Mouse (Mus musculus) ES-E14 (cell line): Measurements from ENCODE around the gene Mpp3.

Experiments used
- CHD2 ChIP-seq: IDR thresholded peaks from 2 replicates; pipeline ENCODE4 v1.6.1; 2014; ENCODE audit warnings: mild to moderate bottlenecking, low read depth, low read length, inconsistent platforms
- MAFK ChIP-seq: IDR thresholded peaks from 2 replicates; pipeline ENCODE4 v1.6.1; 2014; ENCODE audit warnings: mild to moderate bottlenecking, low read depth, low read length, inconsistent platforms; ENCODE audit not compliant: insufficient read depth
- ZC3H11A ChIP-seq: IDR thresholded peaks from 2 replicates; pipeline ENCODE4 v1.6.1; 2012; ENCODE audit warnings: low read depth, mild to moderate bottlenecking, inconsistent platforms, low read length, borderline replicate concordance
- ZNF384 ChIP-seq: IDR thresholded peaks from 2 replicates; pipeline ENCODE4 v1.6.1; 2012; ENCODE audit warnings: low read depth, low read length, inconsistent platforms

- no peak for TF ChIP-seq CHD2
- no peak for TF ChIP-seq ZC3H11A
- no peak for TF ChIP-seq ZNF384
- no peak for TF ChIP-seq MAFK
Measured at GRCm38 (mm10) chr11:102042971-102043370, 14.7 kb upstream of the Mpp3 start.
